Mouse (Mus musculus): ENCODE results near the gene Fgfr2.

Gene Fgfr2

GRCm38 (mm10) chr7:132258817-132259216, 864.3 kb downstream of the Fgfr2 start:
- DNase-seq (ENCODE audit: low spot score): no peak

- DNase-seq (ENCODE audit: low spot score): no peak
These were observed 864.9 kb downstream of the Fgfr2 start for GRCm38 (mm10) chr7:132258216-132258615.

GRCm38 (mm10) chr7:132253513-132253912, 869.6 kb downstream of the Fgfr2 start:
- no peak for DNase-seq (ENCODE audit: low spot score)

- DNase-seq (ENCODE audit: low spot score): no peak
These were observed 870.1 kb downstream of the Fgfr2 start for GRCm38 (mm10) chr7:132253078-132253477.

- DNase-seq (ENCODE audit: low spot score): no peak
These were observed 873.5 kb downstream of the Fgfr2 start for GRCm38 (mm10) chr7:132249563-132250119.

GRCm38 (mm10) chr7:132247567-132247966, 875.6 kb downstream of the Fgfr2 start:
- DNase-seq (ENCODE audit: low spot score): no peak

- DNase-seq (ENCODE audit: low spot score): no peak
These were observed 876.1 kb downstream of the Fgfr2 start for GRCm38 (mm10) chr7:132247091-132247490.

- DNase-seq (ENCODE audit: low spot score): no peak
These were observed 877.4 kb downstream of the Fgfr2 start for GRCm38 (mm10) chr7:132245730-132246129.

GRCm38 (mm10) chr7:132244637-132245036, 878.5 kb downstream of the Fgfr2 start:
- DNase-seq (ENCODE audit: low spot score): no peak

- no peak for DNase-seq (ENCODE audit: low spot score)
These were observed 879.9 kb downstream of the Fgfr2 start for GRCm38 (mm10) chr7:132243225-132243624.

- DNase-seq (ENCODE audit: low spot score): no peak
These were observed 880.5 kb downstream of the Fgfr2 start for GRCm38 (mm10) chr7:132242617-132243141.

GRCm38 (mm10) chr7:132238921-132239320, 884.2 kb downstream of the Fgfr2 start:
- no peak for DNase-seq (ENCODE audit: low spot score)

GRCm38 (mm10) chr7:132237191-132237590, 886.0 kb downstream of the Fgfr2 start:
- no peak for DNase-seq (ENCODE audit: low spot score)

GRCm38 (mm10) chr7:132236789-132237188, 886.4 kb downstream of the Fgfr2 start:
- no peak for DNase-seq (ENCODE audit: low spot score)

- DNase-seq (ENCODE audit: low spot score): no peak
These were observed 888.9 kb downstream of the Fgfr2 start for GRCm38 (mm10) chr7:132234250-132234649.

GRCm38 (mm10) chr7:132233732-132234131, 889.4 kb downstream of the Fgfr2 start:
- no peak for DNase-seq (ENCODE audit: low spot score)

GRCm38 (mm10) chr7:132232937-132233336, 890.2 kb downstream of the Fgfr2 start:
- DNase-seq (ENCODE audit: low spot score): no peak

GRCm38 (mm10) chr7:132231476-132231875, 891.7 kb downstream of the Fgfr2 start:
- no peak for DNase-seq (ENCODE audit: low spot score)

- no peak for DNase-seq (ENCODE audit: low spot score)
These were observed 892.2 kb downstream of the Fgfr2 start for GRCm38 (mm10) chr7:132230961-132231360.

GRCm38 (mm10) chr7:132227075-132227640, 896.0 kb downstream of the Fgfr2 start:
- no peak for DNase-seq (ENCODE audit: low spot score)

GRCm38 (mm10) chr7:132226379-132227074, 896.6 kb downstream of the Fgfr2 start:
- DNase-seq (ENCODE audit: low spot score): peak; percentile 47

- no peak for DNase-seq (ENCODE audit: low spot score)
These were observed 899.6 kb downstream of the Fgfr2 start for GRCm38 (mm10) chr7:132223452-132224141.

GRCm38 (mm10) chr7:132214031-132214430, 909.1 kb downstream of the Fgfr2 start:
- DNase-seq (ENCODE audit: low spot score): no peak

Data from spleen, adult 12 weeks (tissue).